Mouse (Mus musculus) heart, adult 2 months (tissue): Measurements from ENCODE around the gene Coq9. TPM values are rescaled to one million over a fixed set of nuclear protein-coding genes. Genes with fewer than 3 reads are reported as not detected.

Experiments used
- DNase-seq, 2 experiments: peaks; one replicate each; pipeline ENCODE4 v3.0.0; 2021
- H3K27ac ChIP-seq: fragments of 200-600 bp; 2 replicates; pipeline ENCODE4 v1.8.1; 2022
- H3K27me3 ChIP-seq: fragments of 200-500 bp; 2 replicates; pipeline ENCODE4 v1.6.1; 2012; ENCODE audit warnings: mild to moderate bottlenecking, low read length, inconsistent platforms, mixed read lengths; ENCODE audit not compliant: control insufficient read depth, insufficient read depth
- H3K36me3 ChIP-seq: fragments of 200-500 bp; 2 replicates; pipeline ENCODE4 v1.6.1; 2012; ENCODE audit warnings: low read length, inconsistent platforms; ENCODE audit not compliant: control insufficient read depth, insufficient read depth
- H3K4me1 ChIP-seq: fragments of 200-500 bp; 2 replicates; pipeline ENCODE4 v1.6.1; 2011; ENCODE audit warnings: low read length; ENCODE audit not compliant: control insufficient read depth, insufficient read depth
- H3K4me3 ChIP-seq: fragments of 200-600 bp; 2 replicates; pipeline ENCODE4 v1.8.1; 2022
- H3K79me2 ChIP-seq: fragments of 200-500 bp; replicated peaks from 2 replicates; pipeline ENCODE4 v1.6.1; 2012; ENCODE audit warnings: mild to moderate bottlenecking, inconsistent platforms, low read length, moderate library complexity, mixed read lengths; ENCODE audit not compliant: control insufficient read depth, insufficient read depth
- H3K9ac ChIP-seq: fragments of 200-500 bp; 2 replicates; pipeline ENCODE4 v1.6.1; 2012; ENCODE audit warnings: low read depth, mild to moderate bottlenecking, control low read depth, inconsistent platforms, low read length, mixed read lengths
- CTCF ChIP-seq: fragments of 200-600 bp; IDR thresholded peaks from 2 replicates; pipeline ENCODE4 v1.8.1; 2022; ENCODE audit warnings: antibody characterized with exemption, mild to moderate bottlenecking, moderate library complexity
- EP300 ChIP-seq: fragments of 200-500 bp; IDR thresholded peaks from 2 replicates; pipeline ENCODE4 v1.6.1; 2011; ENCODE audit warnings: low read depth, low read length, control low read depth; ENCODE audit not compliant: insufficient read depth
- POLR2A ChIP-seq: fragments of 200-500 bp; IDR thresholded peaks from 2 replicates; pipeline ENCODE4 v1.6.1; 2011; ENCODE audit warnings: mild to moderate bottlenecking, low read depth, low read length, control low read depth; ENCODE audit not compliant: insufficient read depth
- WGBS: fragments of 180-500 bp; shearing (Covaris S2); methylation state at CpG from one replicate; pipeline ENCODE4 v1.1.7; 2018; 5-methylcytosine and 5-hydroxymethylcytosine counted together
- intact Hi-C: fragments of 180-260 bp; cut with DNase I; formaldehyde crosslinking; loops from one replicate; pipeline ENCODE4 v1.15.1; 2025
- polyA plus RNA-seq: library from polyadenylated mRNA; depleted of rRNA; stranded (reverse); fragments of >200 nt; gene quantifications from 2 replicates; pipeline ENCODE4 v1.2.3, GENCODE M21; 2012
- total RNA-seq, 2 experiments: library from RNA; stranded (reverse); gene quantifications; 2 replicates each; pipeline ENCODE4 v1.2.3; 2021

Coq9 gene
- total and polyA plus RNA-seq, 3 experiments: 545 to 843 (median 681) TPM

DNA sequence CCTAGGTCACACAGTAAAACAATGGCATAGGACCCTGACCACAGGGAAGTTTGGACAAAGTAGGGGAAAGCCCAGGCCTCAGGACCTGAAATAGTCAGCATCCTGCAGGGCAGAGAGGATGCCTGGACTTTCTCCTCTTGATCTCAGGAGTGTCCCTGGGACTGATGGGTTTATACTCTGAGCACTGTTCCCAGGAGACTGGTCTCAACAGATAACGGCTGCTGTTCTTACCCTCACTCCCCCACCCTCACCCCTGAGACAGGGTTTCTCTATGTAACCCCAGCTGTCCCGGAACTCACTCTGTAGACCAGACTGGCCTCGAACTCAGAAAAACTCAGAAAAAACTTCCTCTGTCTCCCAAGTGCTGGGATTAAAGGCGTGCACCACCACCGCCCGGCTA lies 29.7 kb upstream of the Coq9 start:
- TF ChIP-seq EP300 (no peak), POLR2A (no peak), CTCF (no peak)
- 79% methylated on average over 6 of the region's 6 CpGs for WGBS
- no peaks in the 10 kb centered on the region for H3K79me2 ChIP-seq
- H3K4me3 ChIP-seq: no peak overlapping the region
- no peak for DNase-seq
- peaks cover 2% of the 10 kb centered on the region for H3K4me1 ChIP-seq
- no peaks in the 10 kb centered on the region for H3K36me3 ChIP-seq
- H3K9ac ChIP-seq: no peak overlapping the region
- H3K27ac ChIP-seq: no peak overlapping the region
- intact Hi-C loops: no loop called here
- no peaks in the 10 kb centered on the region for H3K27me3 ChIP-seq

DNA sequence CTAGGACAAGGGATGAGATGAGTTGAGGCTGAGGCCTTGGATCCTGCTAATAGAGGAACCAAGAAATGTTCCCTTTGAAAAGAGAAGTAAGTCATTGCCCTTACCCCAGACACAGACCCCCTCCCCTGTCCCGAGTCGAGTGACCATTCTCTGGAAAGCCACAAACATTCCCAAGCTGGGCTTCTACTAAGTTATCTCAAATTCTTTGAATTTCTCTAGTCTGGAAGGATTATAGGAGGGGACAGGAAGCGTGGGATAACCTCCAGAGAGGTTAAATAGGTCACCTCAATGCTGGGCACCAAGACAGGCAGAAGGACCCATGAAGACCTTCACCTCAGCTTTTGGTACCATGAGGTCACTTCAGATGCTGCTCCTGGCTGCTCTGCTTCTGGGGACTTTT lies 28.0 kb upstream of the Coq9 start, which contains the start of gene Ccl17:
Gene Ccl17, plus strand, starts transcription at position 301 of the 400 bp plus-strand sequence.
- intact Hi-C loops: loop anchor here (5.0 kb wide), 3 partner anchors 218 to 318 kb away; partner anchors contain the start of gene Cpne2
- no peak for DNase-seq
- H3K27me3 ChIP-seq: no peaks in the 10 kb centered on the region
- no peak within 1 kb of the TSS for H3K9ac ChIP-seq
- no peaks in the 10 kb centered on the region for H3K79me2 ChIP-seq
- no peak within 1 kb of the TSS for H3K27ac ChIP-seq
- H3K4me3 ChIP-seq: no peak within 1 kb of the TSS
- H3K4me1 ChIP-seq: peaks cover 2% of the 10 kb centered on the region
- H3K36me3 ChIP-seq: no peaks in the 10 kb centered on the region
- TF ChIP-seq POLR2A (no peak), CTCF (no peak), EP300 (no peak)
- 41% methylated on average over 3 of the region's 3 CpGs for WGBS

DNA sequence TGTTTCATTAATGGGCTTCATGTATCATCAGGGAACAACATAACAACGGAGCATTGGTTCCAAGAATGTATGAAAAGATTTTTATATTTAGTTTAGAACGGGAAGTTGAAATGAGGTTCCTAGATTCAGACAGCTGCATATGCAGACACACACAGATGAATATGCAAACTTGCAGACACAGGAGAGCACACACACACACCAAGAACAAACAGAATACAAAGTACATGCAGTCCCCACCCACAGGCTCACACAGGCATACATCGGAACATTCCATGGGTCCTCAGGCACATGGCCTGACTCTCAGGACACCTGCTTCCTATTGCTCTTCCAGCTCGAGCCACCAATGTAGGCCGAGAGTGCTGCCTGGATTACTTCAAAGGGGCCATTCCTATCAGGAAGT lies 27.3 kb upstream of the Coq9 start:
- TF ChIP-seq CTCF (no peak), EP300 (no peak)
- 77% methylated on average over 5 of the region's 5 CpGs for WGBS
- no peaks in the 10 kb centered on the region for H3K36me3 ChIP-seq
- H3K9ac ChIP-seq: no peak overlapping the region
- H3K4me3 ChIP-seq: no peak overlapping the region
- H3K27me3 ChIP-seq: no peaks in the 10 kb centered on the region
- H3K79me2 ChIP-seq: no peaks in the 10 kb centered on the region
- H3K4me1 ChIP-seq: peaks cover 2% of the 10 kb centered on the region
- no peak for DNase-seq
- no peak overlapping the region for H3K27ac ChIP-seq
- intact Hi-C loops: loop anchor here (5.0 kb wide), 3 partner anchors 219 to 319 kb away; partner anchors contain the start of gene Cpne2

DNA sequence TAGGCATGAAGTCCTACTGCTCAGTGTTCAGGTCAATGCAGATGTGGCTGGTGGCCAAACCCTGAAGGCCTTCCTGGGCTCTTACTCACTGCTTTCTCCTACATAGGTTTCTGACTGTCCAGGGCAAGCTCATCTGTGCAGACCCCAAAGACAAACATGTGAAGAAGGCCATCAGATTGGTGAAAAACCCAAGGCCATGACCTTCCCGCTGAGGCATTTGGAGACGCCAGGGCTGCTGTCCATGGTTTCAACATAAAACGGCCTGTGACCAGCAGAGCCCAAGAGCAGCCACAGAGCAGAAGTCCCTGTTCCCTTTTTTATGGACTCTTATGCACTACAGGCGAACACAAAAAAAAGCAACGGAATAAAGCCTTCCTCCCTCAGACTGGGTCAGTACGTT lies 26.5 kb upstream of the Coq9 start:
- Histone ChIP-seq H3K4me1 (peaks cover 2% of the 10 kb centered on the region), H3K9ac (no peak overlapping the region), H3K36me3 (no peaks in the 10 kb centered on the region), H3K27ac (no peak overlapping the region), H3K4me3 (no peak overlapping the region), H3K27me3 (no peaks in the 10 kb centered on the region), H3K79me2 (no peaks in the 10 kb centered on the region)
- DNase-seq: no peak
- 78% methylated on average over 6 of the region's 6 CpGs for WGBS
- no peak for TF ChIP-seq POLR2A
- TF ChIP-seq EP300: no peak
- no peak for TF ChIP-seq CTCF
- intact Hi-C loops: loop anchor here (1.0 to 5.0 kb wide), 4 partner anchors 107 to 319 kb away; partner anchors contain the start of gene Cpne2

DNA sequence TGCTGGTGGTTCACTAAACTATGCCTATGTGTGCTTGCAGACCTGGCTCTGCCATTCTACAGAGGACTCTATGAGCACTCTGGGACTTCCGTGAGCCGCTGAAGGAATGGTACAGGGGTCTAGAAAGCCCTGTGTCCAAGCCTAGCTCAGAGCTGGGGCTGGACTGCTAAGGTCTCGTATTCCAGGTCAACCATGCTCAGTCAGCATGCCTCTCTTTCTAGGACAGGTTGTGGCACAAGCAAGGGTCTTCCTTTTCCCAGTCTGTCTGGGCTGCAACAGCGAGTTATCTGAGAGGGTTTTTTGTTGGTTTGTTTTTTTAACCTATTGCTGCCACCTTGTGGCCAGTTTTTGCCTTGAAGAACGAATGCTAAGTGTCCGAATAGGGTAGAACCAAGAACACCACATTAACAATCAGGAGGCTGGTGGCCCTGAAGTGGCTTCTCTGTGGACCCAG lies 25.4 kb upstream of the Coq9 start:
- peaks cover 2% of the 10 kb centered on the region for H3K4me1 ChIP-seq
- no peak overlapping the region for H3K9ac ChIP-seq
- no peak overlapping the region for H3K27ac ChIP-seq
- H3K79me2 ChIP-seq: no peaks in the 10 kb centered on the region
- WGBS: 33% methylated on average over 6 of the region's 6 CpGs
- peak; percentile 81 to 87 for DNase-seq
- peak; percentile 85 for TF ChIP-seq CTCF
- TF ChIP-seq POLR2A: no peak
- TF ChIP-seq EP300: no peak
- no peaks in the 10 kb centered on the region for H3K36me3 ChIP-seq
- no peak overlapping the region for H3K4me3 ChIP-seq
- H3K27me3 ChIP-seq: no peaks in the 10 kb centered on the region
- intact Hi-C loops: loop anchor here (1.0 to 5.0 kb wide), 4 partner anchors 108 to 320 kb away; partner anchors contain the start of gene Cpne2

DNA sequence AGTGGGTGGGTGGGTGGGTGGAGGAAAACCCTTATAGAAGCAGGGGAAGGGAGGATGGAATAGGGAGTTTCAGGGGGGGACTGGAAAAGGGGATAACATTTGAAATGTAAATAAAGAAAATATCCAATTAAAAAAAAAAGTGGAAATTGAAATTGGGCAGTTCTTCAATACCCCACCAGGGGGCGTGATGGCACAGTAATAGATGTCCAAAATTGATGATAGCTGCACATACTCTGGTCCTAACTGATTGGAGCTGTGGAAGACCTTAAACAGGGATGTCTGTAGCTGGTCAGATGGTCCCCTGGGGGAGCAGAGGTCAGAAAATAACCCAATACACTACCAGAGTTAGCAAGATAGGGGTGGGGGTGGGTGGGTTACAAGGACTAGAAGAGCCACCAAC lies 23.6 kb upstream of the Coq9 start:
- 4% methylated on average over 1 of the region's 1 CpGs for WGBS
- Histone ChIP-seq H3K4me3 (no peak overlapping the region), H3K27ac (no peak overlapping the region), H3K9ac (no peak overlapping the region), H3K27me3 (no peaks in the 10 kb centered on the region), H3K79me2 (no peaks in the 10 kb centered on the region), H3K36me3 (no peaks in the 10 kb centered on the region), H3K4me1 (peaks cover 2% of the 10 kb centered on the region)
- DNase-seq: no peak
- no peak for TF ChIP-seq POLR2A
- TF ChIP-seq CTCF: peak; percentile 86
- TF ChIP-seq EP300: no peak
- intact Hi-C loops: loop anchor here (2.0 to 5.0 kb wide), 4 partner anchors 94 to 322 kb away; partner anchors contain the start of gene Cpne2
